Mouse (Mus musculus): ENCODE results near the gene Hmgb2. TPM values are rescaled to one million over a fixed set of nuclear protein-coding genes. Genes with fewer than 3 reads are reported as not detected.

The Hmgb2 gene
- total and polyA plus RNA-seq, 3 experiments, result 144 to 241 (median 165) TPM

GRCm38 (mm10) chr8:57534495-57534894, 22.8 kb downstream of the Hmgb2 start:
- no peak overlapping the region for H3K27ac ChIP-seq (ENCODE audit: insufficient read depth, low read depth)
- TF ChIP-seq JUN (IDR thresholded peaks at IDR 0.05; ENCODE audit: insufficient read depth, low read depth, low read length), result no peak
- TF ChIP-seq POLR2AphosphoS2 (IDR thresholded peaks at IDR 0.05; ENCODE audit: low read depth, low read length), result no peak
- no peak for TF ChIP-seq USF2 (conservative IDR thresholded peaks at IDR 0.05; ENCODE audit: low read depth, low read length)
- no peak for TF ChIP-seq GABPA (IDR thresholded peaks at IDR 0.05; ENCODE audit: insufficient replicate concordance, low read depth, low read length)
- TF ChIP-seq UBTF (IDR thresholded peaks at IDR 0.05; ENCODE audit: low read depth, low read length), result no peak
- TF ChIP-seq MAX (IDR thresholded peaks at IDR 0.05; ENCODE audit: low read length), result no peak
- no peak for TF ChIP-seq ZC3H11A (IDR thresholded peaks at IDR 0.05; ENCODE audit: low read depth, low read length)
- no peak for TF ChIP-seq ELF1 (IDR thresholded peaks at IDR 0.05; ENCODE audit: low read depth, low read length)
- TF ChIP-seq EP300 (IDR thresholded peaks at IDR 0.05; ENCODE audit: low read length), result no peak
- no peak for TF ChIP-seq E2F4 (IDR thresholded peaks at IDR 0.05; ENCODE audit: insufficient replicate concordance, low read depth, low read length)
- TF ChIP-seq MAFK (IDR thresholded peaks at IDR 0.05; ENCODE audit: insufficient replicate concordance, low read length), result no peak
- TF ChIP-seq HCFC1 (IDR thresholded peaks at IDR 0.05; ENCODE audit: low read depth, low read length), result no peak
- peaks cover 11% of the 10 kb centered on the region for H3K9me3 ChIP-seq (replicated peaks; ENCODE audit: low read length)
- DNase-seq (ENCODE audit: extremely low read depth), result no peak
- H3K36me3 ChIP-seq (replicated peaks in 1 of 2; ENCODE audit: control insufficient read depth in 1 of 2, insufficient read depth in 1 of 2, low read length in 1 of 2), result peaks cover 43 to 81% of the 10 kb centered on the region in 2 experiments
- no peaks in the 10 kb centered on the region for H3K79me2 ChIP-seq (replicated peaks; ENCODE audit: control insufficient read depth, extremely low read depth, insufficient read depth, poor library complexity, severe bottlenecking)
- H3K4me2 ChIP-seq (ENCODE audit: insufficient read depth, low read depth, poor library complexity, severe bottlenecking), result no peak overlapping the region
- H3K9ac ChIP-seq (ENCODE audit: insufficient read depth, low read depth), result no peak overlapping the region
- H3K4me3 ChIP-seq (replicated peaks in 1 of 3; ENCODE audit: low read depth in 2 of 3, low read length in 2 of 3, poor library complexity in 1 of 3), result no peak overlapping the region
- H3K27me3 ChIP-seq (replicated peaks), result no peaks in the 10 kb centered on the region
- in situ Hi-C loops (cut with MboI; ENCODE audit: low pct_ligation_motif_present, low pct_unique_long_range_greater_than_20kb, low sequenced_read_pairs) (loop anchor here (5.0 kb wide), 1 partner anchor 107 kb away; no protein-coding TSS in a partner anchor), dilution Hi-C loops (cut with MboI; ENCODE audit: extremely low pct_ligation_motif_present, extremely low pct_unique_long_range_greater_than_20kb, low sequenced_read_pairs) (no loop called here)
- 0 out of 4 replicates have a peak, but pooled peaks cover 0 to 2% of the 10 kb centered on the region in 2 experiments for H3K4me1 ChIP-seq (ENCODE audit: control insufficient read depth in 1 of 2, insufficient read depth in 2 of 2)

GRCm38 (mm10) chr8:57536167-57536566, 24.5 kb downstream of the Hmgb2 start:
- peaks cover 4 to 14% of the 10 kb centered on the region in 2 experiments; a peak in 3 of 4 replicates for H3K4me1 ChIP-seq (ENCODE audit: control insufficient read depth in 1 of 2, insufficient read depth in 2 of 2)
- no peaks in the 10 kb centered on the region for H3K79me2 ChIP-seq (replicated peaks; ENCODE audit: control insufficient read depth, extremely low read depth, insufficient read depth, poor library complexity, severe bottlenecking)
- no peak overlapping the region for H3K4me3 ChIP-seq (replicated peaks in 1 of 3; ENCODE audit: low read depth in 2 of 3, low read length in 2 of 3, poor library complexity in 1 of 3)
- TF ChIP-seq MYC (IDR thresholded peaks at IDR 0.05; ENCODE audit: low read depth, low read length), result no peak
- no peak for TF ChIP-seq ZC3H11A (IDR thresholded peaks at IDR 0.05; ENCODE audit: low read depth, low read length)
- TF ChIP-seq ZKSCAN1 (IDR thresholded peaks at IDR 0.05; ENCODE audit: borderline replicate concordance, low read depth, low read length), result no peak
- in situ Hi-C loops (cut with MboI; ENCODE audit: low pct_ligation_motif_present, low pct_unique_long_range_greater_than_20kb, low sequenced_read_pairs) (loop anchor here (5.0 kb wide), 1 partner anchor 261 kb away; no protein-coding TSS in a partner anchor), dilution Hi-C loops (cut with MboI; ENCODE audit: extremely low pct_ligation_motif_present, extremely low pct_unique_long_range_greater_than_20kb, low sequenced_read_pairs) (no loop called here)
- peaks cover 11% of the 10 kb centered on the region for H3K9me3 ChIP-seq (replicated peaks; ENCODE audit: low read length)
- no peak overlapping the region for H3K27ac ChIP-seq (ENCODE audit: insufficient read depth, low read depth)
- no peak overlapping the region for H3K4me2 ChIP-seq (ENCODE audit: insufficient read depth, low read depth, poor library complexity, severe bottlenecking)
- peaks cover 39 to 73% of the 10 kb centered on the region in 2 experiments for H3K36me3 ChIP-seq (replicated peaks in 1 of 2; ENCODE audit: control insufficient read depth in 1 of 2, insufficient read depth in 1 of 2, low read length in 1 of 2)
- H3K9ac ChIP-seq (ENCODE audit: insufficient read depth, low read depth), result no peak overlapping the region
- no peaks in the 10 kb centered on the region for H3K27me3 ChIP-seq (replicated peaks)
- DNase-seq (ENCODE audit: extremely low read depth), result no peak
